Mouse (Mus musculus): ENCODE data around the gene Foxp1. TPM values are rescaled to one million over a fixed set of nuclear protein-coding genes. Genes with fewer than 3 reads are reported as not detected.
A peak's percentile ranks its signal among the peaks of the same experiment; 100 is the strongest.

The Foxp1 gene
- polyA plus RNA-seq, 1 experiment from 2014 or later = 77.4 TPM

- Histone ChIP-seq H3K4me2 (no peak overlapping the region), H3K9me3 (no peaks in the 10 kb centered on the region), H3K4me1 (replicated peaks) (peaks cover 20% of the 10 kb centered on the region), H3K4me3 (replicated peaks) (no peak overlapping the region), H3K36me3 (peaks cover 15% of the 10 kb centered on the region; the same call in 1 of the 2 replicates), H3K27me3 (no peaks in the 10 kb centered on the region; the same call in 1 of the 2 replicates), H3K9ac (replicated peaks) (no peak overlapping the region), H3K27ac (no peak overlapping the region)
- WGBS = 92% methylated on average over 3 of the region's 3 CpGs
- no peak for ATAC-seq (ENCODE audit: insufficient number of reproducible peaks, insufficient read depth, low FRiP score, low TSS enrichment, low read depth)
Measured at GRCm38 (mm10) chr6:99500570-99501270, 21.8 kb downstream of the Foxp1 start.

GRCm38 (mm10) chr6:99498082-99498481, 24.4 kb downstream of the Foxp1 start:
- H3K4me2 ChIP-seq = no peak overlapping the region
- H3K36me3 ChIP-seq = peaks cover 4% of the 10 kb centered on the region; the same call in 1 of the 2 replicates
- ATAC-seq (ENCODE audit: insufficient number of reproducible peaks, insufficient read depth, low FRiP score, low TSS enrichment, low read depth) = no peak
- H3K27me3 ChIP-seq = no peaks in the 10 kb centered on the region
- H3K27ac ChIP-seq = no peak overlapping the region
- peaks cover 20% of the 10 kb centered on the region for H3K4me1 ChIP-seq (replicated peaks)
- H3K9me3 ChIP-seq = no peaks in the 10 kb centered on the region
- H3K4me3 ChIP-seq (replicated peaks) = no peak overlapping the region
- no peak overlapping the region for H3K9ac ChIP-seq (replicated peaks)
- WGBS = 73% methylated on average over 7 of the region's 7 CpGs

GRCm38 (mm10) chr6:99496114-99496513, 26.4 kb downstream of the Foxp1 start:
- Histone ChIP-seq H3K27me3 (no peaks in the 10 kb centered on the region), H3K4me2 (no peak overlapping the region), H3K36me3 (no peaks in the 10 kb centered on the region), H3K4me3 (replicated peaks) (no peak overlapping the region), H3K4me1 (replicated peaks) (peaks cover 28% of the 10 kb centered on the region), H3K27ac (no peak overlapping the region), H3K9me3 (no peaks in the 10 kb centered on the region), H3K9ac (replicated peaks) (no peak overlapping the region)
- no peak for ATAC-seq (ENCODE audit: insufficient number of reproducible peaks, insufficient read depth, low FRiP score, low TSS enrichment, low read depth)
- WGBS = 63% methylated on average over 5 of the region's 5 CpGs

- ATAC-seq (ENCODE audit: insufficient number of reproducible peaks, insufficient read depth, low FRiP score, low TSS enrichment, low read depth) = no peak
- WGBS = 36% methylated on average over 3 of the region's 3 CpGs
- Histone ChIP-seq H3K4me3 (replicated peaks) (no peak overlapping the region), H3K27ac (no peak overlapping the region), H3K4me2 (no peak overlapping the region), H3K9me3 (no peaks in the 10 kb centered on the region), H3K27me3 (no peaks in the 10 kb centered on the region), H3K9ac (replicated peaks) (no peak overlapping the region), H3K36me3 (no peaks in the 10 kb centered on the region), H3K4me1 (replicated peaks) (peaks cover 35% of the 10 kb centered on the region)
Measured at GRCm38 (mm10) chr6:99492937-99493336, 29.6 kb downstream of the Foxp1 start.

DNA sequence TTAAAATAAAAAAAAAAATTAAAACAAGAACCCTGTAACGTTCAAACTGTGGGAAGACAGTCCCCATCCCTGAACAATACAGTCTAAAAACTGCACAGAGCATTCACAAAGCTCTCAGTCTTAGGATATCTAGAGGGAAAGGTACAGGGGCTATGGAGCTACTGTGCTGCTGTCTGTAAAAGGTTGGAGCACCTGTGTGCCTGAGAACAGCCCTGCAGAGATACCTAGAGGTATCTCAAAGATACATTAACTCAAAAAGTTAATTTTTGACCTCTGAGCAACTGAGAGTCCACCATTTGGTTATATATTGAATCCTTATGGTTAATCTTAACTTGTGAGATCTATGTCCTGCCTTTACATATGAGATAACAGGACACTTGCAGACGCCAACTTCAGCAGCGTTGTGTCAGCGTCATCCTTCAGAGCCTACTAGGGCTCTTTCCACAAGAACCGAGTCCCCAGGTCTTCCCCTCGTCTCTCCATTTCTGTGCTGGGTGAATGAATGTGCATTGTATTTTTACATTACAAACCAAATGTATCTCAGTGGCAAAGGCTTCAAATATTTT, 30.5 kb downstream of the Foxp1 start:
- Histone ChIP-seq H3K36me3 (no peaks in the 10 kb centered on the region), H3K4me3 (replicated peaks) (no peak overlapping the region), H3K27me3 (no peaks in the 10 kb centered on the region), H3K4me1 (replicated peaks) (peaks cover 30% of the 10 kb centered on the region), H3K9ac (replicated peaks) (no peak overlapping the region), H3K27ac (no peak overlapping the region), H3K9me3 (no peaks in the 10 kb centered on the region), H3K4me2 (no peak overlapping the region)
- no peak for ATAC-seq (ENCODE audit: insufficient number of reproducible peaks, insufficient read depth, low FRiP score, low TSS enrichment, low read depth)
- 85% methylated on average over 6 of the region's 6 CpGs for WGBS

- Histone ChIP-seq H3K9ac (replicated peaks) (no peak overlapping the region), H3K36me3 (no peaks in the 10 kb centered on the region), H3K9me3 (no peaks in the 10 kb centered on the region), H3K4me1 (replicated peaks) (peaks cover 27% of the 10 kb centered on the region), H3K27ac (no peak overlapping the region), H3K27me3 (no peaks in the 10 kb centered on the region), H3K4me2 (no peak overlapping the region), H3K4me3 (replicated peaks) (no peak overlapping the region)
- 85% methylated on average over 3 of the region's 3 CpGs for WGBS
- ATAC-seq (ENCODE audit: insufficient number of reproducible peaks, insufficient read depth, low FRiP score, low TSS enrichment, low read depth) = no peak
Measured at GRCm38 (mm10) chr6:99491146-99491545, 31.4 kb downstream of the Foxp1 start.

- no peaks in the 10 kb centered on the region for H3K27me3 ChIP-seq
- H3K4me1 ChIP-seq (replicated peaks) = peaks cover 36% of the 10 kb centered on the region
- no peak overlapping the region for H3K27ac ChIP-seq
Measured at GRCm38 (mm10) chr6:99489900-99490648, 32.4 kb downstream of the Foxp1 start.

GRCm38 (mm10) chr6:99489423-99489822, 33.1 kb downstream of the Foxp1 start:
- no peak for ATAC-seq (ENCODE audit: insufficient number of reproducible peaks, insufficient read depth, low FRiP score, low TSS enrichment, low read depth)
- no peaks in the 10 kb centered on the region for H3K9me3 ChIP-seq
- H3K4me3 ChIP-seq (replicated peaks) = no peak overlapping the region
- peaks cover 43% of the 10 kb centered on the region for H3K4me1 ChIP-seq (replicated peaks)
- H3K4me2 ChIP-seq = no peak overlapping the region
- no peaks in the 10 kb centered on the region for H3K36me3 ChIP-seq
- WGBS = 44% methylated on average over 10 of the region's 10 CpGs
- no peak overlapping the region for H3K27ac ChIP-seq
- no peak overlapping the region for H3K9ac ChIP-seq (replicated peaks)
- no peaks in the 10 kb centered on the region for H3K27me3 ChIP-seq

More at GRCm38 (mm10) chr6:99489900-99490648, 32.4 kb downstream of the Foxp1 start:
- Histone ChIP-seq H3K4me2 (no peak overlapping the region), H3K9me3 (no peaks in the 10 kb centered on the region), H3K9ac (replicated peaks) (no peak overlapping the region), H3K4me3 (replicated peaks) (no peak overlapping the region), H3K36me3 (no peaks in the 10 kb centered on the region)
- no peak for ATAC-seq (ENCODE audit: insufficient number of reproducible peaks, insufficient read depth, low FRiP score, low TSS enrichment, low read depth)
- 73% methylated on average over 8 of the region's 8 CpGs for WGBS

DNA sequence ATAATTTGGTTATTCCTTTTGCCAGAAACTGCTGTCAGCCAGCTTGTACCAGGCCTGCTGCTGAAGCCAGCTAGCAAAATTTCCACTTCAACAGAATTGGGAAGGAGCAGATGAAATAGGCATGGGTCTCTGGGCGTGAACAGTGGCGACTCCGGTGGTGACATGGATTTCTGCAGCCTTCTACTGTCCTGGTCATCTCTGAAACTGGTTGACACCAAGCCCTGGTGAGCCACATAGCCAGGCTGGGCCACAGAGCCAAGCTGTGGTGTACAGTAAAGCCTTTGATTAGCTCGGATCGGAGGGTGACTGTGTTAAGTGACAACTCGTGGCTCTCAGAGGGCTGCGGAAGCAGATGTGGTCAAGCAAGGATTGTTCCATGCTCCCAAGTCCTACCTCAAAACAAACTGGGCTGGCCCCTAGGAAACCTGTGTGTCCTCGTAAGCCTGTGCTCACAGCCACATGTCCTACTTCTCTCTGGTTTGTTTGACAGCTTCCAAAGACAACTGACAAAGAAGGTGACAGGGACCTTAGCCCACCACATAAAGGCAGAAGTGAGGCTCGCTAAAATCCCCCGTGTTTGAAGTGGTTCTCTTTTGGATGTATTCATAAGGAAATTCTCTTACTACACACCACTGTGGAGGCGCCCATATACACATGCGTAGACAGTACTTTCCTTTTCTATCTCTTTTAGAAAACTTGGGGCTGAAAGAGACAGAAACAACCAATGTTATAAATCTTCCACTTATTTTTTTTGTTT, 36.5 kb downstream of the Foxp1 start:
- no peaks in the 10 kb centered on the region for H3K9me3 ChIP-seq
- no peaks in the 10 kb centered on the region for H3K36me3 ChIP-seq
- H3K27ac ChIP-seq = peak overlapping the region; percentile 92
- peaks cover 65% of the 10 kb centered on the region for H3K4me1 ChIP-seq (replicated peaks)
- peak overlapping the region; percentile 54 for H3K4me2 ChIP-seq
- no peak overlapping the region for H3K9ac ChIP-seq (replicated peaks)
- no peaks in the 10 kb centered on the region for H3K27me3 ChIP-seq
- H3K4me3 ChIP-seq (replicated peaks) = no peak overlapping the region
- 63% methylated on average over 12 of the region's 12 CpGs for WGBS
- no peak for ATAC-seq (ENCODE audit: insufficient number of reproducible peaks, insufficient read depth, low FRiP score, low TSS enrichment, low read depth)

DNA sequence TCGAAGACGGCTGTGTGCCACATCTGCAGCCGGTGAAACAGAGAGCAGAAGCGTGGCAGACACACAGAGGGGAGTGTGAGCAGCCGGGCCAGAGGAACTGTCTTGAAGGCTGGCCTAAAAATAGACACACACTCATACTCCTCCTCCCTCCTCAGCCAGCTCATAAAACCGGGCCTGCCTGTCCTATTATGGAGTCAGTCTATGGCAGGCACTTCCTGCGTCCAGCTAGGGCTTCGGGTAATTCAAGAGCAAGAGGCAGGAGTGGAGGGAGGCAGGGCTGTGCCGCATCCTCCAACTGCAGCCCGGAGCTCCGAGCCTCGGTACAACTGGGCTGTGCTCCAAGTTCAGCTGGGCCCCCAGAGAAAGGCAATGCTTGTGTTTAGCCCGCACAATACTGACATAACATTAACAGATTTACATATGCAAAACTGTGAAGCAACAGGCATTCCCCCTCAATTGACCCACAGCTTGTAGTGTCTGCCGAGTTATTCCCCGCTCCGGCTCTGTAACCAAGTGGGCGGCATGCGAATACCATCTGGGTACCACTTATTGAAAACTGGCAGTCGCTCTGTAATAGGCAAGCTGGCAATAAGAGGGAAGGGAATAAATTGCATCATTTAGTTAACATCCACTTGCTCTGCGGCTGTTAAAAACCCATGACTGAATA, 37.2 kb downstream of the Foxp1 start:
- peaks cover 63% of the 10 kb centered on the region for H3K4me1 ChIP-seq (replicated peaks)
- no peaks in the 10 kb centered on the region for H3K9me3 ChIP-seq
- no peaks in the 10 kb centered on the region for H3K27me3 ChIP-seq
- WGBS = 16% methylated on average over 20 of the region's 20 CpGs
- peak; percentile 88 for ATAC-seq (ENCODE audit: insufficient number of reproducible peaks, insufficient read depth, low FRiP score, low TSS enrichment, low read depth)
- H3K4me2 ChIP-seq = peak overlapping the region; percentile 54
- 0 out of 2 replicates have a peak, but pooled peaks cover 1% of the 10 kb centered on the region for H3K36me3 ChIP-seq
- peak overlapping the region; percentile 25 for H3K4me3 ChIP-seq (replicated peaks)
- H3K9ac ChIP-seq (replicated peaks) = 0 out of 2 replicates have a peak overlapping the region, but pooled peaks have one; percentile 23
- peak overlapping the region; percentile 92 for H3K27ac ChIP-seq

Data from limb, embryonic 12.5 days (tissue).